Mouse (Mus musculus) naive thymus-derived CD4-positive, alpha-beta T cell, adult 2 months (primary cell): Measurements from ENCODE around the gene Zfp966.
"Not testable (repeated sequence)": the region's sequence is repeated elsewhere in the genome, so short reads cannot be mapped to it uniquely, and the experiment has no call there.

Experiments used
- DNase-seq: peaks from one replicate; pipeline ENCODE4 v3.0.0-alpha.2; 2011; ENCODE audit warnings: low read depth

The Zfp966 gene

DNA sequence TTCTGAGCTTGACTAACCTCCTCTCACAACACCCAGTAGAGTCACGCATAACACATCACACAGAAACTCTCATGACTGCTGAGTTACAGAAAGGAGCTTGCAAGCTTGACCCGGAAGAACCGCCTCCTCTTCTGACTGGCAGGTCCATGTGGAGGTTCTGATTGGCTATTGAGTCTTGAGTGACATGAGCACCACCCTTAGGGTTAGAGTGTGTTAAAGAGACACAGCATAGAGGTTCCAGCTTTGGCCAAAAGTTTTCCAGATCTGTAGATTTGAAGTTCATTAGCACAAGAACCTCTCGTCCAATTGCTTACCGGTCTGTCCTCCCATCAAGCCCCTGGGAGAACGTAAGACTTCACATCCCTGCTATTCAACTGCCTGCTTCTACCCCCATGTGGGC is at the start of gene Zfp966:
Gene Zfp966, minus strand, starts transcription at position 101 of the 400 bp plus-strand sequence.
- not testable (repeated sequence) for DNase-seq

- not testable (repeated sequence) for DNase-seq
Observed at GRCm38 (mm10) chr2:175965031-175965430, 34.1 kb upstream of the Zfp966 start, which contains the start of gene Gm2026. TSS of gene Gm2026 (plus strand) at chr2:175965331.

DNA sequence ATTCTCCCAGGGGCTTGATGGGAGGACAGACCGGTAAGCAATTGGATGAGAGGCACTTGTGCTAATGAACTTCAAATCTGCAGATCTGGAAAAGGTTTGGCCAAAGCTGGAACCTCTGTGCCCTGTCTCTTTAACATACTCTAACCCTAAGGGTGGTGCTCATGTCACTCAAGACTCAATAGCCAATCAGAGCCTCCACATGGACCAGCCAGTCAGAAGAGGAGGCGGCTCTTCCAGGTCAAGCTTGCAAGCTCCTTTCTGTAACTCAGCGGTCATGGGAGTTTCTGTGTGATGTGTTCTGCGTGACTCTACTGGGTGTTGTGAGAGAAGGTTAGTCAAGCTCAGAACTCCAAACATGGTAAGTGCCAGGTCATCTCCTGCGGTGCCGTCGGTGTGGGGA is 61.9 kb downstream of the Zfp966 start, which contains the start of gene Gm6710:
Gene Gm6710, plus strand, starts transcription at position 196 of the 400 bp plus-strand sequence.
- DNase-seq = not testable (repeated sequence)
